Mouse (Mus musculus): ENCODE results near the gene Fam228b. TPM values are rescaled to one million over a fixed set of nuclear protein-coding genes. Genes with fewer than 3 reads are reported as not detected.
"Not testable (repeated sequence)": the region's sequence is repeated elsewhere in the genome, so short reads cannot be mapped to it uniquely, and the experiment has no call there.

Gene Fam228b
- total RNA-seq, 2 experiments from 2014 or later, result 8.6 to 17.3 TPM

GRCm38 (mm10) chr12:4742183-4742582 lies 26.9 kb downstream of the Fam228b start:
- no peak for DNase-seq

DNA sequence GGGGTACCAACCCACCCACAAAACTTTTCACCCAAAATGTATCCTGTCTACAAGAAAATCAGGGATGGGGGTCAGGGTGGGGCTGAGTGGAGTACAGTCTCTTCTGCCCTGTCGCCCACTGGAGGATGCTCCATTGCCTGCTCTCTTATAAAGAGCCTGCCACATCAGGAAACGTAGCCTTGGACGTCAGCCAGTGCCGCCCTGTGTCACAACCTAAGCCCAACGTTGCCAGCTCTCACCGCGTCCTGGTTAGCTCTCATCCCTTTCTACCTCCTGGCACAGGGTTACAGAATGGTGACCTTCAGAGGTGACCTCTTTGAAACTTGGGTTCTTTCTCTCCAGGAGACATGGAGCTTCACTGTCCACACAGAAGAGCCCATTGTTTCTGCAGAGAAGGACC lies 28.2 kb downstream of the Fam228b start:
- peak; percentile 71 for DNase-seq

GRCm38 (mm10) chr12:4738031-4738576 lies 31.0 kb downstream of the Fam228b start, which contains the start of gene Fam228a:
Gene Fam228a, minus strand, starts transcription at chr12:4738430.
- DNase-seq, result no peak

- DNase-seq, result no peak
Measured at GRCm38 (mm10) chr12:4732332-4732731, 36.7 kb downstream of the Fam228b start.

DNA sequence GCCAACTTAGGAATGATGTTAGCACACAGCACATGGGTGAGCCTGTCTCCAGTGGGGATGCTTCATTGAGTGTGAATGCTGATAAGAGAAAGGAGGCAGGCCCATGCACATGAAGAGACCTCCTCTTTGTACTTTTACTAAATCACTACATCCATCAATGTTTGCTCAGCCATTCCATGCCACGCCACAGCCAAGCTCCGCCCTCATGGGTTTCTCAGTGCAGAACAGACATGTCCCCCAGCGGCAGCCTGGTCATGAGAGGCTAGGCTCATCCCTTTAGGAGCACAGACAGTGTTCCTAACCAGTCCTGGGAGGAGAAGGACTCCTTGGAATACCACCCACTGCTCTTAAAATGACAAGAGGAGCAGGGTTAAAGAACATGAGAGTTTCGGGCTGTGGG lies 37.4 kb downstream of the Fam228b start:
- no peak for DNase-seq

GRCm38 (mm10) chr12:4729165-4729564 lies 39.9 kb downstream of the Fam228b start:
- no peak for DNase-seq

DNA sequence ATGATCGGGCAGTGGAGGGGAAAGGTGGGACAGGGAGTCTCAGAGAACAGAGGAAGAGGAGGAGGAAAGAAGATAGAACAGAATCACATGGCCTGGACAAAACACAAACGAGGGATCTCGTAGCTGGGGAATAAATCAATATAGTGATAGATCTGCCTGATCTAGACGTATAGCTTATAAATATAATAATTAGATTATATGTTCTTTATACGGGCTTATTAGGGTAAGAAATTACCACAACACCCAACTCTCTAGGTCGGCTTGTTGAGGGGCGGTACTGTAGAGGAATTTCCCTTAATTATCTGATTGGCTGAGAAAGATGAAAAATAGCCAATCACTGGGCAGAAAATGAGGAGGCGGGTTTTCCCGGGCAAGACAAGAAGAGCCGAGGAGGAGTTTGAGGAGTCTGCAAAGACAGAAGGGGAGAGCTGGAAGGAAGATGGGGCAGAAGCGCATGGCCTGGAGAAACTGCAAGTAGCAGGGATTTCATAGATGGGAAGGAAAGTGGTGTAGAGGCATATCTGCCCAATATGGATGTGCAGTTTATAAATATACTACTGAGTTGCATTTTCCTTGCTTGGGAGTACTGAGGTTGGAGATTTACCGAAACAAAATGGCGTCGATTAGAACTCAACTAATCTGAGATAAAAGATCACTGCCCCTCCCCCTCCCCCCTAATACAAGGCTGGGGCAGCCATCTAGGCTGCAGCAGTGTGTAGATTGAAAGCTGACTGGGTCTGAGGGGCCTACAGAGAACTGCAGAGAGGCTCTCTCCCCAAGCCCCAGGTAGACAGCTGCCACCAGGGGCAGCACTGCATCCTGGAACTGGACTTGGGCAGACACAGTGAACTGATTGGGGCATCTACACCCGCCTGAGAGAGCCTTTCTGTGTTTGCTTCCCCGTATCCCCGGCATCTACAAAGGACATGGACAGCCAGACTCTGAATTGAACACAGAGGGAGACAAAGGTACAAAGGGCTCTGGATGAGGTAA lies 49.0 kb downstream of the Fam228b start:
- no peak for DNase-seq

DNA sequence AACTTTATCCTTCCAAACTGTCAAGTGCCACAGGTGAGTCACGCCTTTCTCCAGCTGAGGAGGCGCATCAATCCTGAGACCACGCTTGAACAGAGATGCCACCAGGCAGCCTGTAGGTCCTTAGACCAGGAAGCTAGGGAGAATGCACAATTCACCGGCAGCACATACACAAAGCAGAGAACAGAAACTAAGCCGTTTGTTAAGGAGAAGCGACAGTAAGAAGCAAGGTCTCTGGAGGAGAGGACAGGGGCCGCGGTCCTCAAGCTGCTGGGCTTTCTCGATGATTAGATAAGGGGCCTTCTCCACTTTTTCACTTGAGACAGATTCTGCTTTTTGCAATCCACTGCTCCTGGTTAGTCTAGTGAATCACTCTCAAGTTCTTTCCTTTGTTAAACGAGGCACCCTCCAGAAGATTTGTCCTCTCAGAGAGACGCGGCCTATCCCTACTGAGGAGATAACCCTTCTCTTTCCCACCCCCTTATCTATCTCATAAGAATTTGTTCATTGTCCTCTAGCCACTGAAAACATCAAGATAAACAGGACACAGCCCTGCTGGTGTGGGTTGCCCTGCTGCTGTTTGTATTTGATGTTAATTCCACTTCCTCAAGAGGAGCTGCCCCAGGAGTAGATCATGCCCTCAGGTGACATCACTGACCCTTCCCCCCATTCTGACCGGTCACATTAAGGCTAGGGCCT lies 49.9 kb downstream of the Fam228b start:
- no peak for DNase-seq

DNA sequence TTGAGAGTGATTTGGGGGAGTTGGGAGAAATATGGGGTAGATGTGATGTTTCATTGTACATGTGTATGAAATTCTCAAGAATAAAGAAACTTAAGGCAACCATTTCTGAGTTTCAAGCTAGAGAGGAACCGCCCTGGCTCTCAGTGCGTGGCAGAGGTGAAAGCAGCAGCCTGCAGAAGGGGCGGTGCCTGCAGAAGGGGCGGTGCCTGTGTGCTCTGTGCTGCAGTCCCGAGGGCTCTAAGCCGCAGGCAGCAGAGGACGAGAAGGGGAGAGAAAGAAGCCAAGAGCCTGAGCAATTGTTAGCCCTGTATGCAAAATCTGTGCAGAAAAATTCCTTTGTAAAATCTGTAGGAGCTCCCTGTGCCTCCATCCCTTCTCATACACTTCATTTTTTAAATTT lies 51.6 kb downstream of the Fam228b start:
- DNase-seq, result peak; percentile 47

DNA sequence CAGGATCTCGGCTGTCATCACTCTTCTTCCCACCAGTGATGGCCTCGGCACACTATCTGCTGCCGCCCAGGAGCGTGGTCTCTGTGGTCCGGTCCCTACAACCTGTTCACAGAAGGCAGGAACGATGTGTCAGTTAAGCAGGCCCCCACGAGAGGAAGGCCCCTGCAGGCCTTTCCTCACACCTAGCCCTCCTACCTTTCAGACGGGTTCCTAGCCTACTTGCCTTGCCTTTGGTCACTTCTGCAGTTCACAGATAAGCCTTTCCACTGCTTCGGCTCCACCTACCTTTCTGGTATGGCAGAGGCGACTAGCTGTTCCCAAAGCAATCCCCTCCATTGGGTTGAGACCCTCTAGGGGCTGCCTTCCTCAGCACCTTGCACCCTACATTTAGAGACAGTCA lies 53.5 kb downstream of the Fam228b start:
- no peak for DNase-seq

DNA sequence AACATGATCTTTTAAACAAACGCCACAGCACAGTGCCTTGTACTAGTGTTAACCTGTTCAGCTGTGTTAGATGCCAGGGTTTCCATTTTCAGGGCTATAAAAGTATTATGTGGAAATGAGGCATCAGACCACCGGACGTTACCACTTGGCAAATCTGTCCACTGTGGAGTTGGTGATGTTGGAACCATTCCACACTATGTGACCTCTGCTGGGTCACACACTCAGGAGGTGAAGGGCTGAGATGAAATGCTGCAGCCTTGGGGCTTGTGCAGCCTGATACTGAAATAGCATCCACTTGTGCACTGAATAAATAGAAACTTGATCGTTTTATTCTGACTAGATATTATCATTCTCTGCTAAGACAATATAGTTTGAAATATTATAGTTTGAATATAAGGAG lies 55.7 kb downstream of the Fam228b start:
- no peak for DNase-seq

DNA sequence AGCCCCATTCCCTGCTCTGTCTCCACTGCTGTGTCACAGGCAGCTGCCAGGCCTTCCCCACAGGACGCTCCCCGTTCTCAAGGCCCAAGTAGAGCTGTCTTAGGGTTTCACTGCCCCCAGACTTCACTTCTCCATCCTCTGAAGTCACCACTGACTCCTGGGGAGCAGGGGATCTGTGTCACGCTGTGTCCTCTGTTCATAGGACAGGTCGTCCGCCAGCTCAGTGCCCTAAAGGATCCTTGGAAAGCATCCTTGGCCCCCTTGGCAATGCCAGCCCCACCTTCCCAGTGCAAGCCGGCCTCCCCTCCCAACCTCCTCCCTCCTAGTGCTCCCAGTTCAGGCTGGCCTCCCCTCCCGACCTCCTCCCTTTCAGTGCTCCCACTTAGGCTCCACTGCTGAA lies 59.1 kb downstream of the Fam228b start:
- no peak for DNase-seq

DNA sequence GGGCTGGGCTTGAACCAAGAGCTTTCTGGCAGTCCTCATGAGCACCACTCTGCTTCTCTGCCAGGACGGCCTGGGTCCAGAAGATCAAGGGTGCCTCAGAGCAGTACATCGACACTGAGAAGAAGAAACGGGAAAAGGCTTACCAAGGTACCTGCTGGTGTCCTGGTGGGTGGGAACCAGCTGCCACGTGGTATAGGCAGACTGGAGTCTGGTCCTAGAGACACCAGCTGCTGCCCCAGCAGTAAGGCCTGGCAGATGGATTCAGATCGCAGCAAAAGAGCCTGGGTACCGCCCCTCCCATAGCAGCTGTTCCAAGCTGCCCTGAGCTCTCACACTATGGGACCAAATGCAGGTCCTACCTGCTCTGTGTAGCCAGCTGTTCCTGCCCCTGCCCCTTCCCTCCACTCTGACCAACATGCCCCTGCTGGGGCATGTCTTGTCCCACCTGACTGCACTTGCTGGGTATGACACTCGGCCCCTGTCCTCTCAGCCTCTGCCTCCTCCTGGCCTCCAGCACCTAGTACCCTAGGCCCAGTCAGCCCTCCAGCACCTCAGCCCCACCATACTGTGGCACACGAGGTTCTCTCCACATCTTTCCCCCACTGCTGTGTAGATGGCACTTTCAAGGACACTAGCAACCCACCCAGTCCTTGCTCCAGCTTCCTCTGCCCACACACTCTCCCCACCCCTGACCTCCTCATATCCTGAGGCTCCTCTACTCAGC lies 60.0 kb downstream of the Fam228b start:
- no peak for DNase-seq

GRCm38 (mm10) chr12:4708296-4708695 lies 60.8 kb downstream of the Fam228b start:
- DNase-seq, result no peak

DNA sequence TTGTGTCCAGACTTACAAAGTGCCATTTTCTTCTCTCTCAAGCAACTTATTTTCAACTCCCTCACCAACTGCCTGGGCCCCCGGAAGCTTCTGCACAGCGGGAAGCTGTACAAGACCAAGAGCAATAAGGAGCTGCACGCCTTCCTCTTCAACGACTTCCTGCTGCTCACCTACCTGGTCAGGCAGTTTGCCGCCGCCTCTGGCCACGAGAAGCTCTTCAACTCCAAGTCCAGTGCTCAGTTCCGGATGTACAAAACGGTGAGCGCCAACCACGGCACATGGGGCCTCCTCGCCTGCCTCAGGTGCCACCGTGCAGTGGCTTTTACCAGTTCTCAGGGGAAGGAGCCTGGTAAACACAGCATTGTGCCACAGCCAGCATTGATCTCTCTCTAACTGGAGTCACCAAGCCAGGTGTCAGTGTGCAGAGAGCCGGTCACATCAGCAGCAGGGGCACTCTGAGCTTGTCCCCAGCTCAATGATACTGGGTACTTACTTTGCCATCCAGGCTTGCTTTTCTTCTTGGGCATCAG lies 61.5 kb downstream of the Fam228b start:
- DNase-seq, result no peak

DNA sequence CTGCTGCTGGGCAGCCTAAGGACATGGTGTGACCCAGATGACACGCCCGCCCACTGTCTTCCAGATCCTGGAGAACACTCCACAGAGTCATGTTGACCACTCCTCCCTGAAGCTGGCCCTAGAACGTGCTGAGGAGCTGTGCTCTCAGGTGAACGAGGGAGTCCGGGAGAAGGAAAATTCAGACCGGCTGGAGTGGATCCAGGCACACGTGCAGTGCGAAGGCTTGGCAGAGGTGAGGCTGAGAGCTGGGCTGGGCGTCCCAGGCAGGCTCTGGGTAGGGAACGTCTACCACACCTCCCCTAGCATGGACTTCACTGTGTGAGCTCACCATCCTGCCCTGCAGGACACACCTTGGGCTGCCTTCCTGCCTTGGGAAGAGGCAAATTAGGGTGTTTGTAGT lies 62.2 kb downstream of the Fam228b start:
- DNase-seq, result no peak

DNA sequence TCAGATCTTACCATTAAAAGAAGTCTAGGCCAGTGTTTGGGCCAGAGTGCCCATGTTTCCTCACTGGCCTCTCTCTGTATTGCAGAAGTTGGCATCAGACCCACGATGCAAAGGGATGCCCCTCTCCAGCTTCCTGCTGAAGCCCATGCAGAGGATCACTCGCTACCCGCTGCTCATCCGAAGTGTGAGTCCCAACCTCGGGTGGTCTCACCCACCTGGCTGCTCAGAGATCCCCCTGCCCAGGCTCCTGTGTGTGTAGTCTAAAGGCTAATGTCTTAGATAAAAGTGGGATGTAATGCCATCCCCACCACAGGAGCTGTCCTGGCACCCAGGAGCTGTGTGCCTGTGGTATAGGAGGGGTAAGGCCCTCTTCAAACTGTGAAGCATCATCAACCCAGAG lies 62.9 kb downstream of the Fam228b start:
- DNase-seq, result no peak

GRCm38 (mm10) chr12:4705626-4706025 lies 63.4 kb downstream of the Fam228b start:
- DNase-seq, result not testable (repeated sequence)

- DNase-seq, result no peak
Measured at GRCm38 (mm10) chr12:4694534-4694933, 74.5 kb downstream of the Fam228b start.

DNA sequence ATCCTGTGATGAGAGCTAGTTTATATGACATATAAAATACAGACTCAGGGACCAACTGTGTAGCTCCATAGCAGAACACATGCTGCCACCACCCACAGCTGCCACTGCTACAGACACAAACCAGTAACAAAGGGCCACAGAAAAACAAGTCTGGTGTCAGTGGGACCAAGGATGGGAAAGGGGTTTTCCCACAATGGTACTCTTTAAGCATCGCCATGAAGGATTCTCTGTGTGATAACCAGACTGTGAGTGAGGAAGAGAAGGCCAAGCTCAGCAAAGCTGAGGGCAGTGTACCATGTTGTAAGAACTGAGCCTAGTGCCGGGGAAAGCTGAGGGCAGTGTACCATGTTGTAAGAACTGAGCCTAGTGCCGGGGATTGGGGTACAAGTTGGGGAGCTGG lies 77.9 kb downstream of the Fam228b start:
- no peak for DNase-seq
